Mouse (Mus musculus) myocyte (in vitro differentiated cells): ENCODE measurements around the gene Gm572.

Source experiments
- POLR2A ChIP-seq: IDR thresholded peaks from one replicate; pipeline ENCODE4 v1.6.1; 2011; ENCODE audit warnings: low read depth, mild to moderate bottlenecking, control low read depth, moderate library complexity; ENCODE audit not compliant: insufficient read length
- POLR2AphosphoS2 ChIP-seq: IDR thresholded peaks from one replicate; pipeline ENCODE4 v1.6.1; 2011; ENCODE audit warnings: low read depth, control low read depth; ENCODE audit not compliant: insufficient read length
- REST ChIP-seq: IDR thresholded peaks from one replicate; pipeline ENCODE4 v1.6.1; 2011; ENCODE audit warnings: mild to moderate bottlenecking, control low read depth, moderate library complexity; ENCODE audit not compliant: insufficient read depth, insufficient read length

GRCm38 (mm10) chr4:148711323-148711722, 68.2 kb downstream of the Gm572 start:
- no peak for TF ChIP-seq POLR2AphosphoS2
- TF ChIP-seq POLR2A: no peak
- TF ChIP-seq REST: no peak
